Mouse (Mus musculus): ENCODE data around the gene Rgsl1. TPM values are rescaled to one million over a fixed set of nuclear protein-coding genes. Genes with fewer than 3 reads are reported as not detected.
"Not testable (repeated sequence)": the region's sequence is repeated elsewhere in the genome, so short reads cannot be mapped to it uniquely, and the experiment has no call there.

The Rgsl1 gene
- polyA plus RNA-seq, 1 experiment from 2014 or later: 0.08 TPM

DNA sequence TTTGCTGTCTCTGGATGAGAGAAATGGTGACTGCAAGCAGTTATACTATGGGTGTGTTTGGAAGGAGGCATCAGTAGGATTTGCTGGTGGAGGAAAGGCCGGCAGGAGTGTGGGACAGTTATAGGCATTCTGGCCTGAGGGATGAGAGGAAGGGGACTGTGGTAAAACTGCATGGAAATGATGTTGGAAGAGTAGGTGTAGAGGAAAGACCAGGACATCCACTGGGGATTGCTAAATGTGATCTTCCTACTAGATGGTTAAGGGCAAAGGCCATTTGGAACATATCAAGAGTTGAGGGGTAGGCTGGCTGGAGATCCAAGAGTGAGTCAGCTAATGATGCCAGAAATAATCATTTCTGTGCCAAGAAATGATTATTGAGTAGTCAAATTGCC is 73.2 kb downstream of the Rgsl1 start:
- Histone ChIP-seq H3K4me1 (replicated peaks) (no peaks in the 10 kb centered on the region), H3K27ac (replicated peaks) (no peak overlapping the region), H3K9ac (no peak overlapping the region), H3K9me3 (no peaks in the 10 kb centered on the region), H3K27me3 (no peaks in the 10 kb centered on the region), H3K4me3 (no peak overlapping the region), H3K4me2 (no peak overlapping the region), H3K36me3 (no peaks in the 10 kb centered on the region)
- no peak for ATAC-seq (ENCODE audit: low read depth)
- 90% methylated on average over 1 of the region's 1 CpGs for WGBS

DNA sequence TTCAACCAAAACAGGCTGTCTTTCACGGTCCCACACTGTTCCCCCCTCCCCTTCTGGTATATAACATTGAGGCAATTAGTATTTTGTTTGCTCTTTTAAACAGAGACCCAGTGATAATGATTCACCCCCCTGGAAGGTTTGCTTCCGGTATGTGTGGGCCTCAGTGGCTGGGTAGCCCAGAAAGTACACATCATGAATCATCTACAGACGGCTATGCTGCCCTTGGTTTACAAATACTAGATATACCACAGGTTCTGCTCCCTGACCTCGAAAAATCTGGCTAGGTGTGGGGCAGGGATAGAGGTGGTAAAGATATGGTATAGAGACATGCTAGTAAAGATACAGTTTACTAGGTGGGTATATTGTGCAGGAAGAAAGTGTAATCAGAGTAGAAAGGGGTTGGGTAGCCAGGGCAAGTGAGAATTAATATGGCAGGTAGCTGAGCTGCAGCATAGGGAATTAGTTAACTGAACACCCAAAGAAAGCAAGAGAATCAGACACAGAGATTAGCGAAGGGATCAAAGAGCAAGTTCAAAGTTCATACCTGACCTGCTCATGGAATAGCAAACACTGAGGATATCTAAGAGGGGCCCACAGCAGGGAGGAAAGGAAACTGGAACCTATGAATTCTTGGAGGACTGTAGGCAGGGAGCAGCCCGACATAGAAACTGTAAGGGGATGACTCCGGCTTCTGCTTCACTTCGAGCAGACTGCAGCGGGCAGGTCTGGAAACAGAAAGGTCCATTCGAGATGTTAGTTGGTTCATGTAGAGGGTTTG is 73.8 kb downstream of the Rgsl1 start:
- no peaks in the 10 kb centered on the region for H3K9me3 ChIP-seq
- no peak overlapping the region for H3K27ac ChIP-seq (replicated peaks)
- 86% methylated on average over 10 of the region's 10 CpGs for WGBS
- no peak overlapping the region for H3K4me2 ChIP-seq
- no peak overlapping the region for H3K4me3 ChIP-seq
- H3K36me3 ChIP-seq: no peaks in the 10 kb centered on the region
- H3K27me3 ChIP-seq: no peaks in the 10 kb centered on the region
- ATAC-seq (ENCODE audit: low read depth): no peak
- H3K9ac ChIP-seq: no peak overlapping the region
- no peaks in the 10 kb centered on the region for H3K4me1 ChIP-seq (replicated peaks)

DNA sequence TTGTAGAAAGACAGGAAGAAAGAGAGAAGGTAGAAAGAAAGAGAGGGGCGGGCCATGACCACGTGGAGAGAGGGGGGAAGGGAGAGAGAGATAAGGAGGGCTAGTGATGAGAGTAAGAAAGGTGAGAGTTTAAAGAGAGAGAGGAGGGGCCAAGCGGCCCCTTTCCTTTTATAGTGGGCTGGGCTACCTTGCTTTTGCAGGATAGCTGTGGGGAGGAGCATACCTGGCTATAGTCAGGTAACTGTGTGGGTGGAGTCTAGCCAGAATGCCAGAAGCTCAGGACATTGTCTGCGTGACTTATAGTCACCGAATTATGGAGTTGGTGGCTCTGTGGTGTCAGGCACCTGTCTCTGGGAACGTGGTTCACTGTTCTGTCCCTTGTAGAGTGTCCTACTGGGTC is 74.4 kb downstream of the Rgsl1 start:
- not testable (repeated sequence) for H3K4me2 ChIP-seq; H3K27ac ChIP-seq (replicated peaks); H3K9ac ChIP-seq; H3K4me3 ChIP-seq; ATAC-seq (ENCODE audit: low read depth); H3K27me3 ChIP-seq; H3K9me3 ChIP-seq; H3K4me1 ChIP-seq (replicated peaks); H3K36me3 ChIP-seq
- WGBS: 67% methylated on average over 6 of the region's 6 CpGs

DNA sequence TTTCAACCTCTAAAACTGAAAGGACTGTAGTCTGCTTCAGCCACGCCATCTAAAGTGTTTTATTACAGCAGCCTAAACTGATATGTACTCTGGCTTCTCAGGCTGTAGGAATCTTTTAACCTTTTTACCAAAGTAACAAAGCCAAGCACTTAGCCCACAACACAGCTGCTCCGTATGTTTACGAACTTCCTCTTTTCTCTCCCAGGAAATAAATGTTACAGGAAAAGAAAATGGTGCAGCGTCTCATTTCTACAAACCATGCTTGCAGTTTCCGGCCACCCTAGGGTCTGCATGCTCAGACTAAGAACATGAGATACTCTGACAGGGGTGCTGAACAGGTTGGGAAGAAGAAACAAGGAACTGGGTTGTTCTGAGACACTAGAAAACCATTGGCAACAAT is 75.5 kb downstream of the Rgsl1 start:
- 84% methylated on average over 5 of the region's 5 CpGs for WGBS

DNA sequence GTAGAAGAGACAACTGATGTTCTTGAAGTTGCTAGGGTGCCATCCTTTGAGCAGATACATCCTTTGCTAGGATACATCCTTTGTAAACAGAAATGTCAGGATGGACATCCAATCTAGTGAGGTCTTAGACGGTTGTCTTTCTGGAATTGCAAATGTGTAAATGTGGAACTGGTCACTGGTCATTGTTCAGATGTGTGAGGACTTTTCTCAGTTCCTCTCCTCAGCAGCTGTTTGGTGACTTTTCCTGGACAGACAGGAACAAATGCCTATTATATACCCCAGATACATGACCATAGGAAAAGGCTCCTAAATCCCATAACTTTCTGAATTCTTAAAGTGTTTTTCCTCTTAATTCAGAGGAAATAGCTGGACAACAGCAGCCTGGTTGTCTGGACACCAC is 76.7 kb downstream of the Rgsl1 start:
- H3K9me3 ChIP-seq: no peaks in the 10 kb centered on the region
- no peak overlapping the region for H3K27ac ChIP-seq (replicated peaks)
- H3K4me3 ChIP-seq: no peak overlapping the region
- H3K36me3 ChIP-seq: peaks cover 6% of the 10 kb centered on the region
- no peaks in the 10 kb centered on the region for H3K4me1 ChIP-seq (replicated peaks)
- 87% methylated on average over 1 of the region's 1 CpGs for WGBS
- no peaks in the 10 kb centered on the region for H3K27me3 ChIP-seq
- no peak overlapping the region for H3K9ac ChIP-seq
- H3K4me2 ChIP-seq: no peak overlapping the region
- no peak for ATAC-seq (ENCODE audit: low read depth)

More for the DNA sequence above, 75.5 kb downstream of the Rgsl1 start:
- H3K4me2 ChIP-seq: no peak overlapping the region
- no peaks in the 10 kb centered on the region for H3K9me3 ChIP-seq
- no peaks in the 10 kb centered on the region for H3K36me3 ChIP-seq
- no peaks in the 10 kb centered on the region for H3K27me3 ChIP-seq
- no peaks in the 10 kb centered on the region for H3K4me1 ChIP-seq (replicated peaks)
- no peak for ATAC-seq (ENCODE audit: low read depth)
- H3K9ac ChIP-seq: no peak overlapping the region
- no peak overlapping the region for H3K27ac ChIP-seq (replicated peaks)
- no peak overlapping the region for H3K4me3 ChIP-seq

DNA sequence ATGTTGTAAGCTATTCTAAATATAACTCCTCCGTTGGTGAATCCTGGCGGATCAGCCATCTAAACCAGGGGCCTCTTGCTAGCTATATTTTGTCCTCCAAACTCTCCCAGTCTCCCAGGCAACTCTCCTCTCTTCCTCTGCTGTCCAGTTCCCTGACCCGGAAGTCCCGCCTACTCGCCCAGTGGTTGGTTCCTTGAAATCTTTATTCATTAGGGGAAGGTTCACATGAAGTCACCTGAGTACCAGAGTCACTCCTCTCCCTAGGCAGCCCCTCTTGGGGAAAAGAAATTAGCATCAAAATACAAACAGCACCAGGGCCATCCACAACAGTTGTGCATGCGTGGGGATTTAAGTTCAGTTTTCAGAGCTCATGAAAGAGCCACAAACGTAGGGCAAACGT is 77.6 kb downstream of the Rgsl1 start:
- Histone ChIP-seq H3K27me3 (no peaks in the 10 kb centered on the region), H3K36me3 (peaks cover 15% of the 10 kb centered on the region), H3K4me2 (no peak overlapping the region), H3K4me3 (no peak overlapping the region), H3K9me3 (no peaks in the 10 kb centered on the region), H3K27ac (replicated peaks) (no peak overlapping the region), H3K9ac (no peak overlapping the region), H3K4me1 (replicated peaks) (no peaks in the 10 kb centered on the region)
- ATAC-seq (ENCODE audit: low read depth): no peak
- 52% methylated on average over 8 of the region's 8 CpGs for WGBS

DNA sequence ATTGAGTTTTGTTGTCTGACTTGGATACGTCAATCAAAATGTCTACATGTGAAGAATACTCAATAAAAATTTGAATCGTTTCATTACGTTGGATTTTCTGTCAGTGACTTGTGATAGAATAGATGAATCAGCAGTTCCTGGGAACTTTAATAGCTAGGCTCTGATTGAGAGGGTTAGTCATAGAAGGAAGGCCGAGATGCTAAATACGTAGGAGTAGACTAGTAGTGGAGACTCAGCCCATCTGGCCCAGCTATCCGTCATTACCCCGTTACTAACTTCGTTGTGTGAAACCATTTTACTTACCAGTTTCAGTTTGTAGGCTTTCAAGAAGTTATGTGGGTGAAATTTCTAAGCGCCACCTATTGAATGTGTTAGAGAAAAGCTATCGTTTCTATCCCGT is 79.8 kb downstream of the Rgsl1 start:
- Histone ChIP-seq H3K27ac (replicated peaks) (no peak overlapping the region), H3K4me3 (no peak overlapping the region), H3K4me1 (replicated peaks) (no peaks in the 10 kb centered on the region), H3K36me3 (peaks cover 37% of the 10 kb centered on the region), H3K9ac (no peak overlapping the region), H3K27me3 (no peaks in the 10 kb centered on the region), H3K9me3 (no peaks in the 10 kb centered on the region), H3K4me2 (no peak overlapping the region)
- 85% methylated on average over 11 of the region's 11 CpGs for WGBS
- no peak for ATAC-seq (ENCODE audit: low read depth)

DNA sequence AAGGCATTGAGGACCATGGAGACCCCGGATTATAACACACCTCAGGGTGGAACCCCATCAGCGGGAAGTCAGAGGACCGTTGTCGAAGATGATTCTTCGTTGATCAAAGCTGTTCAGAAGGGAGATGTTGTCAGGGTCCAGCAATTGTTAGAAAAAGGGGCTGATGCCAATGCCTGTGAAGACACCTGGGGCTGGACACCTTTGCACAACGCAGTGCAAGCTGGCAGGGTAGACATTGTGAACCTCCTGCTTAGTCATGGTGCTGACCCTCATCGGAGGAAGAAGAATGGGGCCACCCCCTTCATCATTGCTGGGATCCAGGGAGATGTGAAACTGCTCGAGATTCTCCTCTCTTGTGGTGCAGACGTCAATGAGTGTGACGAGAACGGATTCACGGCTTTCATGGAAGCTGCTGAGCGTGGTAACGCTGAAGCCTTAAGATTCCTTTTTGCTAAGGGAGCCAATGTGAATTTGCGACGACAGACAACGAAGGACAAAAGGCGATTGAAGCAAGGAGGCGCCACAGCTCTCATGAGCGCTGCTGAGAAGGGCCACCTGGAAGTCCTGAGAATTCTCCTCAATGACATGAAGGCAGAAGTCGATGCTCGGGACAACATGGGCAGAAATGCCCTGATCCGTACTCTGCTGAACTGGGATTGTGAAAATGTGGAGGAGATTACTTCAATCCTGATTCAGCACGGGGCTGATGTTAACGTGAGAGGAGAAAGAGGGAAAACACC is 90.0 kb downstream of the Rgsl1 start:
- H3K27ac ChIP-seq (replicated peaks): no peak overlapping the region
- H3K4me3 ChIP-seq: no peak overlapping the region
- H3K9ac ChIP-seq: no peak overlapping the region
- H3K27me3 ChIP-seq: no peaks in the 10 kb centered on the region
- 75% methylated on average over 25 of the region's 25 CpGs for WGBS
- peaks cover 34% of the 10 kb centered on the region for H3K4me1 ChIP-seq (replicated peaks)
- H3K9me3 ChIP-seq: no peaks in the 10 kb centered on the region
- no peak overlapping the region for H3K4me2 ChIP-seq
- H3K36me3 ChIP-seq: peaks cover 42% of the 10 kb centered on the region
- no peak for ATAC-seq (ENCODE audit: low read depth)

DNA sequence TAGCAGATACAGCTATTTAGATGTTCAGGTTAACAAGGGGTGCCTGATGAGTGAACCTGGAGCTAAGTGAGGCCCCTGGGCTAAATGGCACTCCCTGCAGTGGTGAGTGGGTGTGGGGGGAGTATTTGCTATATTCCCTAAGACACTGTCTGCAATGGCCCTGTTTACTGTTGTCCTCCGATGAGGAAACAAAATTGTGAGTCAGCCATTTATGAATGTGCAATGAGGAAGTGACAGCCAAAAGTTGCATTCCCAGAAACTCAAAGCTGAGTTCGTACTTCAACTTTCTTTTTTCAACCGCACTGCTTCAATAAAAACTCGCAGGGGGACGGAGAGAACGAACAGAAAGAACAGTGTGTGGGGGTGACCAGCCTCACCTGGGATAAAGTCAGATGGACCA is 91.4 kb downstream of the Rgsl1 start:
- Histone ChIP-seq H3K4me3 (peak overlapping the region; percentile 22), H3K27me3 (no peaks in the 10 kb centered on the region), H3K9ac (peak overlapping the region; percentile 59; the same call in 1 of the 2 replicates), H3K9me3 (no peaks in the 10 kb centered on the region), H3K4me2 (peak overlapping the region; percentile 52), H3K27ac (replicated peaks) (no peak overlapping the region; the same call in 1 of the 2 replicates), H3K36me3 (peaks cover 30% of the 10 kb centered on the region), H3K4me1 (replicated peaks) (peaks cover 48% of the 10 kb centered on the region)
- 85% methylated on average over 6 of the region's 6 CpGs for WGBS
- no peak for ATAC-seq (ENCODE audit: low read depth)

DNA sequence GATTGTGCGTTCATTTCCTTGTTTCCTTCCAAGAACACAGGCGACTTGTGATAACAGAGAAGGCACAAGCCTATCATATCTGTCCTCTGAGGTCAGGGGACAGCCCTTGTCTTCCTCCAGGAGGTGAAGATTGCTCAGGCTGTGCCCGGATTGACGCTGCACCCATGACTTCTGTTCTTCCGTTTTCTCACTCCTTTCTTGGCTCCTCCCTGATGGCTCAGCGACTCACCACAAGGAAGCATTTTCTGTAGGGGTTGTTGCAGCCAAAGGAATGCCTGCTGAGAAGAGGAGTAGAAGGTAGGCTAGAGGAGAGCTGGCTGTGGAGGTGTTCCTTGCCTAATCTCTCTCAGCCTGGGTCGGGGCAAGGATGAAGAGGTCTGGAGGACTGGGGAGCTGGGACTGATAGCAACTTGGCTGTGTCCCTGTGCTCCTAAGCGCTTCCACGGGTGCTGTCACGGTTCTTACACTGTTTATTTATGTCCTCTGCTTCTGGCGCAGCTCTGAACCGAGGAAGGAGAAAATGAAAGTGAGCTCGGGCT is 92.1 kb downstream of the Rgsl1 start:
- Histone ChIP-seq H3K9me3 (no peaks in the 10 kb centered on the region), H3K27ac (replicated peaks) (no peak overlapping the region; the same call in 1 of the 2 replicates)
- no peak for ATAC-seq (ENCODE audit: low read depth)

DNA sequence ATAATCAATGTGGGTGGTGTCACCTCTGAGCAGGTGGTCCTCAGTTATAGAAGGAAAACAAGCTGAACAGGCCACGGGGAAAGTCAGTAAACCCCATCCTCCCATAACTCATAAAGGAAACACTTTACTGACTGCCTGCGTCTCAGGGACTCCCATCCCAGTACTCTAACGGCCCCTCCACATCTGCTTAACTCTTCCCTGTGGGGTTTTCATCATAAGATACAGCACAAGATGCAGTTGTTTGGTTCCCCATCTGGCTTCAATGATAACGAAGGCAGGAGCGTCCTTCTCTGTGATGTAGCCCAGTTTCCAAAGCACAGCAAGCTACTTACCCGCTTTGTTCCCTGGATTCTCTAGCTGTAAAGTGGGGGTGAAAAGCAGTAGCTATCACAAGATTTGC is 93.9 kb downstream of the Rgsl1 start:
- H3K4me2 ChIP-seq: peak overlapping the region; percentile 67
- H3K27ac ChIP-seq (replicated peaks): peak overlapping the region; percentile 92
- peak overlapping the region; percentile 89 for H3K9ac ChIP-seq
- WGBS: 30% methylated on average over 6 of the region's 6 CpGs
- peak overlapping the region; percentile 50 for H3K4me3 ChIP-seq
- peaks cover 70% of the 10 kb centered on the region for H3K4me1 ChIP-seq (replicated peaks)
- no peaks in the 10 kb centered on the region for H3K9me3 ChIP-seq
- peaks cover 16% of the 10 kb centered on the region for H3K36me3 ChIP-seq
- H3K27me3 ChIP-seq: no peaks in the 10 kb centered on the region
- ATAC-seq (ENCODE audit: low read depth): peak; percentile 24

More for the DNA sequence above, 92.1 kb downstream of the Rgsl1 start:
- Histone ChIP-seq H3K36me3 (peaks cover 30% of the 10 kb centered on the region), H3K4me2 (peak overlapping the region; percentile 52), H3K4me1 (replicated peaks) (peaks cover 53% of the 10 kb centered on the region), H3K4me3 (peak overlapping the region; percentile 22), H3K9ac (peak overlapping the region; percentile 59), H3K27me3 (no peaks in the 10 kb centered on the region)
- WGBS: 34% methylated on average over 13 of the region's 13 CpGs

DNA sequence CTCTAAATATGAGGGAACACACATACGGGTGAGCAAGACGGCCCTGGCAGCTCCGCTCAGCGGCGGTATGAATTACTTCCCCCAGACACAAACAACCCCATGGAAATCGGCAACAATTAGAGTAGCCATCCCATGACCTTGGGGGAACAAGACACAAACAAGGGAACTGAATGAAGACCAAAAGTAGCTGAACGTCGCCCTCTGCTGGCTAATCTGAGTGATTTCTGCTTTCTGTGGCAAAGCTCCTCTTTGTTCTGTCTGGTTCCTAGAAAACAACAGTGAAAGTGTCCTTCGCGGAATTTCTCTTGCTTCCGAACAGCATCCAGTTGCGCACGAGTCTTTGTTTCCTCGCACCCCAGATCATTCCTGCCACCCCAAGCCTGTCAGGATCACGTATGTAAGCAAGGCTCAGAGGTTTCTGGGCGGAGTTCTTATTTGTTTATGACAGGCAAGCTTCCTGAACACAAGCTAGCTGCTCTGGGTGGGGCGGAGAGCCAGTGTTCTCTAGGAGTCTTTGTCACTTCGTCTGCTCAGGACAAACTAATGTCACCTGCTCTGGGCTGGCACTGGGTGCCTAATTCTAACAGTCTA is 94.6 kb downstream of the Rgsl1 start, which contains the start of gene Rnasel:
Rnasel (plus strand) TSS at position 216 of the 591 bp plus-strand sequence.
- H3K9me3 ChIP-seq: no peaks in the 10 kb centered on the region
- H3K4me2 ChIP-seq: peak within 1 kb of the TSS; percentile 67
- H3K9ac ChIP-seq: peak within 1 kb of the TSS; percentile 89
- H3K4me1 ChIP-seq (replicated peaks): peaks cover 78% of the 10 kb centered on the region
- H3K36me3 ChIP-seq: peaks cover 9% of the 10 kb centered on the region
- no peaks in the 10 kb centered on the region for H3K27me3 ChIP-seq
- WGBS: 2% methylated on average over 18 of the region's 18 CpGs
- H3K4me3 ChIP-seq: peak within 1 kb of the TSS; percentile 50
- peak; percentile 53 for ATAC-seq (ENCODE audit: low read depth)
- peak within 1 kb of the TSS; percentile 92 for H3K27ac ChIP-seq (replicated peaks)
